Mouse (Mus musculus): ENCODE data around the gene Grid1. TPM values are rescaled to one million over a fixed set of nuclear protein-coding genes. Genes with fewer than 3 reads are reported as not detected.

The Grid1 gene
- polyA plus RNA-seq (2015; fragmentation: Nextera tagmentation; extraction: Ambion mirVana) = 0.33 and 0.41 TPM in 2 replicates

DNA sequence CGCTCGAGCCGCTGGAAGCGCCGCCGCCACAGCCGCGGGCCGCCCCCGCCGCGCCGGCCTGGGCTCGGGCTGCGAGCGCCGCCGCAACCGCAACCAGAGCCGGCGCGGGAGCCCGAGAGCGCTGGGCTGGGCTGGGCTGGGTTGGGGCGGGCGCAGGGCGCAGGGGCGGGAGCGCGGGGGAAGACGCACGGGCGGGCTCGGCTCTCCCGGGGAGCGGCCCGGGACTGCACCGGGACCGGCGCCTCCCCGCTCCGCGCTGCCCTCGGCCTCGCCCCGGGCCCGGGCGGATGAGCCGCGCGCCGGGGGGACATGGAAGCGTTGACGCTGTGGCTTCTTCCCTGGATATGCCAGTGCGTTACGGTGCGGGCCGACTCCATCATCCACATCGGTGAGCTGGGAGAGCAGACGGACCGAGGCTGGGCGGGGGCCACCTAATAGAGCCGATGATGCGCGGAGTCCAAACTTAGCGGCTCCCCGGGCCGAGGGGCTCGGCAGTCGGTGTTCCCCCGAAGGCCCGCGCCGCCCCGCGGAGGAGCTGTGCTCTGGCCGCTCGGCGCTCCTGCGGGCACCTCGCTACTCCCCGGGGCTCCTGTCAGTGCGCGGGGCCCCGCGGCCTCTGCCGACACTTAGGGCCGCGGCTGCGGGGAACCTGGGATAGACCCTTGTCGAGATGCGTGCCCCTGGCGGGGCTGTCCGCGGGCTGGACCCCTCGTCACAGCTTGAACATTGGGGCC, at the start of gene Grid1:
Gene Grid1 (plus strand): TSS at position 190 of the 734 bp plus-strand sequence.
- no peaks in the 10 kb centered on the region for H3K9me3 ChIP-seq
- H3K4me2 ChIP-seq (replicated peaks) = peak within 1 kb of the TSS; percentile 92
- no peaks in the 10 kb centered on the region for H3K36me3 ChIP-seq
- WGBS = 0% methylated on average over 96 of the region's 96 CpGs
- peak; percentile 51 for ATAC-seq
- peak within 1 kb of the TSS; percentile 52 for H3K4me3 ChIP-seq (replicated peaks)
- H3K27me3 ChIP-seq (replicated peaks) = peaks cover 87% of the 10 kb centered on the region
- peaks cover 18% of the 10 kb centered on the region for H3K4me1 ChIP-seq (replicated peaks)
- H3K27ac ChIP-seq = no peak within 1 kb of the TSS
- H3K9ac ChIP-seq = peak within 1 kb of the TSS; percentile 17; the same call in 1 of the 2 replicates

DNA sequence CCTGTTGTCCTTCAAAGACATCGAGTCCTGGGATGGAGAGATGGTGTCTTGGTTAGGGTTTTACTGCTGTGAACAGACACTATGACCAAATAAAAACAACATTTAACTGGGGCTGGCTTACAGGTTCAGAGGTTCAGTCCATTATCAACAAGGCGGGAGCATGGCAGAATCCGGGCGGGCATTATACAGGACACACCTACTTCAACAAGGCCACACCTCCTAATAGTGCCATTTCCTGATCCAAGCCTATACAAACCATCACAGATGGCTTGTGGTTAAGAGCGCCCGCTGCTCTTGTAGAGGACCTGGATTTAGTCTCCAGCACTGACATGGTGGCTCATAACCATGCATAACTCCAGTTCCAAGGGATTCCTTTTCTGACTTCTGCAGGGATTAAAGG, 49.4 kb upstream of the Grid1 start:
- H3K4me1 ChIP-seq (replicated peaks) = peaks cover 11% of the 10 kb centered on the region; the same call in 1 of the 2 replicates
- 85% methylated on average over 6 of the region's 6 CpGs for WGBS
- H3K9me3 ChIP-seq = no peaks in the 10 kb centered on the region
- H3K27ac ChIP-seq = no peak overlapping the region
- no peaks in the 10 kb centered on the region; the same call in 1 of the 2 replicates for H3K27me3 ChIP-seq (replicated peaks)
- no peaks in the 10 kb centered on the region for H3K36me3 ChIP-seq
- no peak overlapping the region for H3K4me2 ChIP-seq (replicated peaks)
- H3K9ac ChIP-seq = no peak overlapping the region
- ATAC-seq = no peak
- H3K4me3 ChIP-seq (replicated peaks) = no peak overlapping the region

DNA sequence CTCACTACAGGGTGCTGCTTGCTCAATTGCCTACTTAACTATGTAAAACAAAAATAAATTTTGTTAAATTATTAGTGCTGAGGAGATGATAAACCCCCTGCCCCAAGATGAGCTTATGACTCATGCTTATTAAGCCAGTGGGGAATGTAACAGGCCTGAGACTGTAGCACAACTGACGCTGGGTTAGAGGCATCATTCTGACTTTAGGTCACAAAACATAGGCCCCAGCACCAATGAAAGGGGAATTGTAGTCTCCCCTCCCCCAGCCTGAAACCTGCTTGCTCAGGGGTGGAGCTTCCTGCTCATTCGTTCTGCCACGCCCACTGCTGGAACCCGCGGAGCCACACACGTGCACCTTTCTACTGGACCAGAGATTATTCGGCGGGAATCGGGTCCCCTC, 48.3 kb upstream of the Grid1 start:
- no peaks in the 10 kb centered on the region for H3K9me3 ChIP-seq
- H3K27ac ChIP-seq = no peak overlapping the region
- no peak overlapping the region for H3K4me3 ChIP-seq (replicated peaks)
- H3K36me3 ChIP-seq = no peaks in the 10 kb centered on the region
- 31% methylated on average over 9 of the region's 9 CpGs for WGBS
- H3K4me1 ChIP-seq (replicated peaks) = peaks cover 11% of the 10 kb centered on the region; the same call in 1 of the 2 replicates
- no peak overlapping the region for H3K4me2 ChIP-seq (replicated peaks)
- no peak overlapping the region for H3K9ac ChIP-seq
- ATAC-seq = no peak
- H3K27me3 ChIP-seq (replicated peaks) = no peaks in the 10 kb centered on the region; the same call in 1 of the 2 replicates

DNA sequence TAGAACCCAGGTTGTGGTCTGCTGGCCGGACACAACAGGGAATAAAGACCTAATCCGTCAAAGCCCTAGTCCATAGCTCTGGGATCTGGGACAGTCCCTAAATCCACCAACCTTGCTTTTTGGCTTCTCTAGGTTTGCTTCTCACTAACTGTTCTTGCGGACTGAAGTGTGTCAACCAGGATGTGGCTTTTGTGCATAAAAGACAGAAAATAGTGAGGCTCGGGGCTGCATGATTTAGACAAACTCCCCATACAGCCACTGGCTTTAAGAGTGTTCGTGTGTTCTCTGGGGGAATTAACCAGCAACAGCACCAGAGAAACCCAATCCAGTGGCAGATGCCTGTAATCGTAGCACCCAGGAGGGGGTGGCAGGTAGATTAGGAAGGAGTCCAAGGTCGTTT, 47.8 kb upstream of the Grid1 start:
- Histone ChIP-seq H3K27ac (no peak overlapping the region), H3K9ac (no peak overlapping the region), H3K9me3 (no peaks in the 10 kb centered on the region), H3K4me1 (replicated peaks) (peaks cover 11% of the 10 kb centered on the region; the same call in 1 of the 2 replicates), H3K4me3 (replicated peaks) (no peak overlapping the region), H3K27me3 (replicated peaks) (no peaks in the 10 kb centered on the region; the same call in 1 of the 2 replicates), H3K36me3 (no peaks in the 10 kb centered on the region), H3K4me2 (replicated peaks) (no peak overlapping the region)
- WGBS = 69% methylated on average over 7 of the region's 7 CpGs
- no peak for ATAC-seq

DNA sequence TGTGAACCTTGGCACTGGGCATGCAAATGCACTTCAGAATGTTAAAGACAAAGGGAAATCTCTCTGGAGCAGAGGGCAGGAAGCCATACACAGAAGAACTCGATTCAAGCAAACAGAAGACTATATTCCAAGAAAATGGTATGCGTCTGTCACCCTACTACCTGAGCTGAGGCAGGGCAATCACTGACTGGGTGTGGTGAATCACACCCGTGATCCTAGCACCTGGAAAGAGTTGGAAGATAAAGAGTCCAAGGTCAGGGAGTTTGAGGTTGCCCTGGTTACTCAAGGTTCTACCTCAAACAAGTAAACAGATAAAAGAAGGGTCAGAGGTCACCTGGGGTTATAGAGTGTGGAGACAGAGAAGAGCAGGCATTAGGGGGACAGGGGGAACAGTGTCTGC, 46.2 kb upstream of the Grid1 start:
- peak; percentile 67 for ATAC-seq
- no peak overlapping the region for H3K4me2 ChIP-seq (replicated peaks)
- peaks cover 11% of the 10 kb centered on the region; the same call in 1 of the 2 replicates for H3K4me1 ChIP-seq (replicated peaks)
- no peaks in the 10 kb centered on the region; the same call in 1 of the 2 replicates for H3K27me3 ChIP-seq (replicated peaks)
- no peak overlapping the region for H3K4me3 ChIP-seq (replicated peaks)
- 50% methylated on average over 3 of the region's 3 CpGs for WGBS
- no peaks in the 10 kb centered on the region for H3K36me3 ChIP-seq
- no peaks in the 10 kb centered on the region for H3K9me3 ChIP-seq
- peak overlapping the region; percentile 42; the same call in 1 of the 2 replicates for H3K27ac ChIP-seq
- no peak overlapping the region for H3K9ac ChIP-seq

DNA sequence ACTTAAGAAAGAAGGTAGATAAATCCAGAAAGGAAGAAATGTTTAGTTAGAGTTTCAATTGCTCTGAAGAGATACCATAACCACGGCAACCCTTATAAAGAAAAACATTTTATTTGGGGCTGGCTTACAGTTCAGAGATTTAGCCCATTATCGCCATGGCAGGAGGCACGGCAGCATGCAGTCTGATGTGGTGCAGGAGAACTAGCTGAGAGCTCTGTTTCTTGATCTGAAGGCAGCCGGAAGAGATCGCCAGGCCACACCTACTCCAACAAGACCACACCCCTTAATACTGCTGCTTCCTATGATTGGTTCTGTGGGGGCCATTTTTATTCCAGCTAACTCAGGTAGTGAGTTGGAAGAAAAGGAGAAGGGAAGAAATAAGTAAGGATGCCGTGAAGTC, 45.7 kb upstream of the Grid1 start:
- Histone ChIP-seq H3K9me3 (no peaks in the 10 kb centered on the region), H3K27ac (no peak overlapping the region)

DNA sequence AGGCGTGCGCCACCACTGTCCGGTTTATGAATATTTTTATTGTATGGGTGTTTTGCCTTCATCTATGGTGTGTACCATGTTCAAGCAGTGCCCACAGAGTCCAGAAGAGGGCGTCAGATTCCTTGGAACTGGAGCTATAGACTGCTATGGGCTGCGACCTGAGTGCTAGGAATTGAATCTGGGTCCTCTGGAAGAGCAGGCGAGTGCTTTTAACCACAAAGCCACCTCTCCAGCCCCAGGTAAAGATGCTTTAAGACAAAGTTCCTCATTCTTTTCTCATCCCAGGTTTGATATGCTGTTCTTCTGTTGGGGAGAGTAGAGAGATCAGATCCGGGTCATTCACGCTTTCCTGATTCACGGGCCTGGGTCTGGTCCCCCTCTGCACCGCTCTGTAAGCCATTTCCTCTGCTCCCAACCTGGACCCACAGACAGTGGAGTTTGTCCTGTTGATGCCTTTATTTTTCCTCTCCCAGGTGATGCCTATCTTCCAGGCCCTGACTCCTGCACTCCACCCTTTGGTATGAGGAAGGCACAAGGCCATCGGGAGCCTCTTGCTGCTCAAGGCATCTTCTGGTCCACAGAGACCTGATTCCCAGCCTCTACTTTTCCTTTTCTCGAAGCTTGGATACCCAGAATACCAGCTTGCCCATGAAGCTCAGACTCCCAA, 43.1 kb upstream of the Grid1 start:
- no peak overlapping the region for H3K4me3 ChIP-seq (replicated peaks)
- no peaks in the 10 kb centered on the region for H3K27me3 ChIP-seq (replicated peaks)
- H3K9ac ChIP-seq = no peak overlapping the region
- 86% methylated on average over 12 of the region's 12 CpGs for WGBS
- H3K4me1 ChIP-seq (replicated peaks) = 0 out of 2 replicates have a peak, but pooled peaks cover 5% of the 10 kb centered on the region
- H3K4me2 ChIP-seq (replicated peaks) = no peak overlapping the region
- no peak overlapping the region for H3K27ac ChIP-seq
- H3K36me3 ChIP-seq = no peaks in the 10 kb centered on the region
- no peak for ATAC-seq
- H3K9me3 ChIP-seq = no peaks in the 10 kb centered on the region

More for the DNA sequence above, 45.7 kb upstream of the Grid1 start:
- no peak overlapping the region for H3K9ac ChIP-seq
- H3K36me3 ChIP-seq = no peaks in the 10 kb centered on the region
- H3K27me3 ChIP-seq (replicated peaks) = no peaks in the 10 kb centered on the region; the same call in 1 of the 2 replicates
- H3K4me3 ChIP-seq (replicated peaks) = no peak overlapping the region
- ATAC-seq = no peak
- H3K4me1 ChIP-seq (replicated peaks) = peaks cover 10% of the 10 kb centered on the region; the same call in 1 of the 2 replicates
- no peak overlapping the region for H3K4me2 ChIP-seq (replicated peaks)
- WGBS = 77% methylated on average over 6 of the region's 6 CpGs

DNA sequence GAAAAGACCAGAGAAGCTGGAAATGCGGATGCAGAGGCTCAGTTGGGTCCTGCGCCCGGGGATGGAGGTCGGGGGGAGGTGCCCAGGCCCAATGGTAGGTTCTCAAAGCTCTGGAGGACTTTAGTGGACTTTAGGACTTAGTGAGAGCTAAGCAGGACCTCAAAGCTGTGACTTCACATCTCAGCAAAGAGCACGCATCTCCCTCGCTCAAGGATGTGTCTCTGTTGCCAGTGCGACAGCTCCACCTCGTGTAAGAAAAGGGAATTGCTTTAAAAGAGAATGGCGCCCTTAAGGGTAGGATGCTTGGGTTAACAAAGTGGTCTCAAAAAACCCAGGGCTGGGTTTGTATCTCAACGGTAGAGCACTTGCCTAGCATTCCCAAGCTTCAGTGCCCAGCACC, 42.1 kb upstream of the Grid1 start:
- no peak overlapping the region for H3K27ac ChIP-seq
- no peak overlapping the region for H3K4me3 ChIP-seq (replicated peaks)
- WGBS = 14% methylated on average over 10 of the region's 10 CpGs
- H3K9me3 ChIP-seq = no peaks in the 10 kb centered on the region
- H3K4me1 ChIP-seq (replicated peaks) = 0 out of 2 replicates have a peak, but pooled peaks cover 3% of the 10 kb centered on the region
- H3K4me2 ChIP-seq (replicated peaks) = no peak overlapping the region
- no peaks in the 10 kb centered on the region for H3K27me3 ChIP-seq (replicated peaks)
- H3K36me3 ChIP-seq = no peaks in the 10 kb centered on the region
- no peak overlapping the region for H3K9ac ChIP-seq
- peak; percentile 14 for ATAC-seq

DNA sequence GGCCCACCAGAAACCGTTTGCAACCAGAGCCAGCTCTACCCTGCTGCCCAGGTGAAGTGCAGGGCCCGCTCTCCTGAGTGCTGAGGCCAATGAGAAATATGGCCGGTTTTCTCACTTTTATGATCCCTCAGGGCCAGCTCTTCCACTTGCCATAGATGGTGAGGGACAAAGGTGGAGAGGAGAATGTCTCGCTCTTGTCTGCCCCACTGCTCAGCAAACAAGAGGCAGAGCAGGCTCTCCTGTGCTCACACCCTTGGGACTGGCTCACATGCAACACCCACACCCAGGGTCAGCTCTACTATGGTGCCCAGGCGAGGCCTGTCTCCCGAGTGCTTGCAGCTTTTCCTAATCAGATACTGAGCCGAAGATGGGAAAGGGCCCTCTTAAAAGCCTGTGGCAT, 41.1 kb upstream of the Grid1 start:
- Histone ChIP-seq H3K4me3 (replicated peaks) (no peak overlapping the region), H3K9ac (no peak overlapping the region), H3K4me2 (replicated peaks) (no peak overlapping the region), H3K27ac (no peak overlapping the region), H3K4me1 (replicated peaks) (no peaks in the 10 kb centered on the region), H3K9me3 (no peaks in the 10 kb centered on the region), H3K27me3 (replicated peaks) (no peaks in the 10 kb centered on the region), H3K36me3 (no peaks in the 10 kb centered on the region)
- 67% methylated on average over 7 of the region's 7 CpGs for WGBS
- peak; percentile 58 for ATAC-seq

DNA sequence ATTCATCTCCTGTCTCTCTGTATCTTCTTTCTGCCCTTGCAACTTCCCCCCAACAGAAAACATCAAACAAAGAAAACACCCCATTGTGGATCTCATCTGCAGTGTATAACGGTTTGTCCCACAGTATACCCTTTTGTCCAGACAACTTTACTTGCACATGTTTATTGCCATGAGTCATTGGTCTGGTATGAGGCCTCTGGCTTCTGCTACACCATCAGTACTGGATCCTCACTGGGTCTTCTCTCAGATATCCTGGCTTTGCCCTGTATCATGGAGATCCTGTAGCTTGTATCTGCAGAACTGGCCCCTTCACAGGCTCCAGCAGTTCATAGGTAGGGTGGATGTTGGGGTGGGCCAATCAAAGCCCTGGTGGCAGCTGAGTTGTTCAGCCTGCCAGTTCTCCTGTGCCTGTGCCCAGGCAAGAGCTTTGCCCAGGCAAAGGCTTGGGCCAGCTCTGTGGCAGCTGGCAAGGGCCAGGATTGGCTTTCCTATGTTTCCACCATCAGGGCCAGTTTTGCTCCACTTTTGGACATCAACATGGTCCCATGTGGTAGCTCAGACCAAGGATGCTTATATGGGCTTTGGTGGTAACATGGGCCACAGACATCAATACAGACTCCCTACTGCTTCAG, 26.4 kb upstream of the Grid1 start:
- no peak overlapping the region for H3K27ac ChIP-seq
- no peak overlapping the region for H3K9ac ChIP-seq
- ATAC-seq = no peak
- 57% methylated on average over 1 of the region's 1 CpGs for WGBS
- no peak overlapping the region for H3K4me2 ChIP-seq (replicated peaks)
- H3K27me3 ChIP-seq (replicated peaks) = no peaks in the 10 kb centered on the region
- no peaks in the 10 kb centered on the region for H3K9me3 ChIP-seq
- no peak overlapping the region for H3K4me3 ChIP-seq (replicated peaks)
- H3K36me3 ChIP-seq = no peaks in the 10 kb centered on the region
- no peaks in the 10 kb centered on the region for H3K4me1 ChIP-seq (replicated peaks)

DNA sequence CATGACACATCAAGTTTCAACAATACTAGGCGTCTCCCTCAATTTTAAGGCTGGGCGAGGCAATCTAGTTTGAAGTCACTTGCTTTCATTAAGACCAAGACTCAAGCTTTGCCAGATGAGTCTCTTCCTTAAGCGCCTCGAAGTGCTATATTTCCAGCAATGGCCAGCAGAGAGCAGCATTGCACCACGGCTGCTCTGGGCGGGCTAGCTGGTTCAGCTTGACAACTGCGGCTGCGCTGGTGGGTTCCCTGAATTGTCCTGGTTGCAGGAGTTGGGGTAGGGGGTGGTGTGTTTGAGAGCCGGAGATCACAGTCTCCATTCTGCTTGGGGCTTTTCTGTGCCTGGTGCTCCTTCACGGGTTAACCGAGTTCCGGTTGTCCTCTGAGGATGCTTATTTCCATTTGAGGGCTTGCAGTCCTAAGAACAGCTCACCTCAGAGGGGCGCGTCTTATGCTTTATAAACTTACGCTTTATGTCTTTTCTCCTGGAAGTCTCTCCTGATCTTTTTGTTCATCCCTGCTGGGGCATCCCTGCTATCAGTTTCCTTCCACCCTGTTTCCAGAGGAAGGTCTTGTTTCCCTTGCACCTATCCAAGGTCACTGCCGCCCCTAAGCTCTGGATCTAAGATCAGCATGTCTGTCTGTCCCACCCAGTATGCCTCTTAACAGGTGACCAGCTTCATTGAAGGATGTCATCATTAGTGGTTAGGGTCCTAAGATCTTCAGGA, 9.0 kb upstream of the Grid1 start:
- H3K4me1 ChIP-seq (replicated peaks) = no peaks in the 10 kb centered on the region
- H3K27me3 ChIP-seq (replicated peaks) = peaks cover 21% of the 10 kb centered on the region
- no peak overlapping the region for H3K4me2 ChIP-seq (replicated peaks)
- H3K9me3 ChIP-seq = no peaks in the 10 kb centered on the region
- no peak overlapping the region for H3K9ac ChIP-seq
- 14% methylated on average over 16 of the region's 16 CpGs for WGBS
- ATAC-seq = no peak
- H3K4me3 ChIP-seq (replicated peaks) = no peak overlapping the region
- H3K36me3 ChIP-seq = no peaks in the 10 kb centered on the region
- no peak overlapping the region for H3K27ac ChIP-seq

DNA sequence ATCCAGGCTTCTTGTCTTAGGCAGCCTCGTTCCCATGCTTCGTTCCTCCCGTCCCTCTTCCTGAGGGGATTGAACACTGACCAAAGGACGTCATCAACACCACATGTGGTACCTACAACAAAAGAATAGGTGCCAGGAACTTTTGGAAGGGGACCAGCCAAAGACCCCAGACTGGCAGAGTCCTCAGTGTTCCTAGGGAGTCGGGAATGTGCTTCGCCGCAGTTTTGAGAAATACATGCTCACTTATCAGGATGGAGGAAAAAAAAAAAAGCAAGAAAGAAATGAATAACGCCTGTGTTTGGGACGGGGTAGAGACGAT, 8.5 kb upstream of the Grid1 start:
- no peak overlapping the region for H3K27ac ChIP-seq
- ATAC-seq = no peak
- no peaks in the 10 kb centered on the region for H3K36me3 ChIP-seq
- H3K27me3 ChIP-seq (replicated peaks) = peaks cover 26% of the 10 kb centered on the region
- no peaks in the 10 kb centered on the region for H3K4me1 ChIP-seq (replicated peaks)
- H3K4me3 ChIP-seq (replicated peaks) = no peak overlapping the region
- no peaks in the 10 kb centered on the region for H3K9me3 ChIP-seq
- no peak overlapping the region for H3K4me2 ChIP-seq (replicated peaks)
- WGBS = 72% methylated on average over 10 of the region's 10 CpGs
- H3K9ac ChIP-seq = no peak overlapping the region

Measured in intestine, embryonic 15.5 days (tissue).